Mouse (Mus musculus) liver, postnatal 0 days (tissue): ENCODE data around the gene Rdm1.
"Not testable (repeated sequence)": the region's sequence is repeated elsewhere in the genome, so short reads cannot be mapped to it uniquely, and the experiment has no call there.

Experiments
- CTCF ChIP-seq: sonication (generic); IDR thresholded peaks from 2 replicates; pipeline ENCODE4 v1.5.1; 2016; ENCODE audit warnings: antibody characterized with exemption, low read depth
- EP300 ChIP-seq: IDR thresholded peaks from 2 replicates; pipeline ENCODE4 v1.6.1; 2016; ENCODE audit warnings: antibody characterized with exemption, low read depth, mild to moderate bottlenecking

DNA sequence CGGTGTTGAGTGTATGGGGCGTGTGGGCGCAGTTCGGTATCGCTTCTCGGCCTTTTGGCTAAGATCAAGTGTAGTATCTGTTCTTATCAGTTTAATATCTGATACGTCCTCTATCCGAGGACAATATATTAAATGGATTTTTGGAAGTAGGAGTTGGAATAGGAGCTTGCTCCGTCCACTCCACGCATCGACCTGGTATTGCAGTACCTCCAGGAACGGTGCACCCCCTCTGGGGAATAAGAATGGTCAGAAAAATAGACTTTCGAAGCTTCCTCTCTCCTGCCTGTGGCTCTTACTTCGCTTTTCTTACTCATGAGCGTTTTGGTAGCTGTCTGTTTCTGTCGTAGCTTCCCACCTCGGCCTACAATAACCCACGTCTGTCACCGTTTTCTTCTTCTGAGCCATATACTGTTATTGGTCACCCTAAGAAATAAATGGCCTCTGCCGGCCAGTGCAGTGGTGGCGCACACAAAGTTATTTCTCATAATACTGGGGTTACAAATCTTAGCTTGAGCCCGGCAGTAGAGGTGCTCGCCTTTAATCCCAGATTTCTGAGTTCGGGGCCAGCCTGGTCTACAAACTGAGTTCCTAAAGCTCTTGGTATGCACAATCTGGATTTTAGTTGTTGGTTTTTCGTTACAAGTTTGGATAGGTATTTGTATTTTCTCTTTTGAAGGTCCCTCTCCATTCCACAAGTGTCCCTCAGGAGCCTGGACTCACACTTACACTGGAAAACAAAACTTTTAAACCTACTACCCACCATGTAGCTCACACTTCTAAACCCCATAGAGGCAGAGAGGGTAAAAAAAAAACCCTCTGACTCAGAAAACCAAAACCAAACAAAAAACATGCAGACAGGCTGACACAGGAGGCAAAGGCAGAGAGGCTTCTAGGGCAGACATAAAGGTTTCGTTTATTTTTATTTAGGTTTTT lies 15.0 kb downstream of the Rdm1 start:
- not testable (repeated sequence) for TF ChIP-seq CTCF
- 0 out of 2 replicates have a peak, but pooled peaks have one; percentile 32 for TF ChIP-seq EP300
